Mouse (Mus musculus) hematopoietic stem cell, adult 5-6 weeks (primary cell): Measurements from ENCODE around the gene C1qtnf7. TPM values are rescaled to one million over a fixed set of nuclear protein-coding genes. Genes with fewer than 3 reads are reported as not detected.

Experiments
- ATAC-seq, 2 experiments: fragments of 125-278 bp in 1 of 2; replicated peaks in 1 of 2; 2 replicates each; pipeline ENCODE4 v1.8.0; 2016 to 2017; ENCODE audit warnings: inconsistent platforms in 2 of 2, mild to moderate bottlenecking in 2 of 2, moderate number of reproducible peaks in 2 of 2, low read depth in 1 of 2, moderate TSS enrichment in 1 of 2; ENCODE audit not compliant: low FRiP score in 2 of 2, poor library complexity in 2 of 2, severe bottlenecking in 2 of 2, insufficient read depth in 1 of 2, low TSS enrichment in 1 of 2
- total RNA-seq: library from RNA; stranded (forward); fragments of 172-1452, 232-1000 nt; gene quantifications from 2 replicates; pipeline ENCODE4 v1.2.3, GENCODE M21; 2017

The C1qtnf7 gene
- total RNA-seq, 1 experiment from 2014 or later: not detected

- ATAC-seq: no peak
Measured at GRCm38 (mm10) chr5:43530186-43530585, 14.8 kb downstream of the C1qtnf7 start.

DNA sequence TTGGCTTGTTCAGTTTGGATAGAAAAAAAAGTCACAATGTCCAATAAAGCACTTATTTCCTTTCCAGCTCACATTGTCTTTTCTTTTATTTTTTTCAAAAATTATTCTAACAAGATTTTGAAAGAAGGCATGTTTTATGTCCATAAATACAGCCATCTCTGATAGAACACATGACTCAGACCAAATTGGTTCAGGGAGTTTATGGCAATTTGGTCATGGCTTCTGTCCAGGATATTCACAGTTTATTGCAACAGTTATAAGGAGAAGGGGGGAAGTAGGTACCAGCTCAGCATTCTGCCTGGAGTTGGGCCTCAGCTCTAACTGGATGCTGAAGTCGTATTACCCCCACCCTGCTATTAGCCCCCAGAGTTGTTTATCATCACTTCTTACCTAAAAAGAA, 15.5 kb downstream of the C1qtnf7 start:
- no peak for ATAC-seq

DNA sequence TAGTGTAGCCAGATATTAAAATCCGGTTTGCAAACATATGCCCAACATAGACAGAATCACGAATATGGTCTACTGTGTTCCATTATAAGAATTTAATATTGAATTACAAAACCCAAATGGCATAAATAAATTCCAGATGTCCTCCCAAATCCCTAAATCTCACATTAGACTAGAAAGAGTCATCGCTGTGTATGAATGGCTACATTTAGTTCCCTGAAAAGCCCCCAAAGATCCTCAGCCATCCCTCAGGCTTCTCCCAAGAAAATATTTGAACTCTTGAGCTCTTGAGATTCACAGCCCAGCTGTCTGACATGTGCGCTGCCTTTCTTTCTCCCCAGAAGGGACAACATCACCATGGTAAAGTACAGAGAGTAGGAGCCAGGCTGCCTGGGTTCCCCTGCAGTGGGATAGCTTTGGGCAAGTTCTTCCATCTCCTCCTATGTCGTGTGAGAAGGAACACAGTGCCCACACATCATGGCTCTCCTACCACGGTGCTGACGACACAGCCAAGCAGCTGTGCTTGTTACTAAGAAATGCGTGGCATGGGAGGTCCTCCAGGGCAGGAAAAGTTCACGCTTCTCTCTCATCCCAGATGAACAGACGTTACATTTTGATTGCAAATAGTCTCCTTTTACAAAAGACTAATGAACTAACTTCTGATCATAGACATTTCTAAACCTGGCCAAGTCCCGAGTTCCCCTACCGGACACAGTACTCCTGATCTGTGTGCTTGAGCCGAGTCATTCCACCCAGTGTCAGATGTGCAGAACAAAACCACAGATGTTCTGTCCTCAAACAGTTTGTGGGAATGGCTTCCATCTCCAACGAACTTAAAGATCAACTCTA, 23.2 kb downstream of the C1qtnf7 start:
- ATAC-seq: no peak

DNA sequence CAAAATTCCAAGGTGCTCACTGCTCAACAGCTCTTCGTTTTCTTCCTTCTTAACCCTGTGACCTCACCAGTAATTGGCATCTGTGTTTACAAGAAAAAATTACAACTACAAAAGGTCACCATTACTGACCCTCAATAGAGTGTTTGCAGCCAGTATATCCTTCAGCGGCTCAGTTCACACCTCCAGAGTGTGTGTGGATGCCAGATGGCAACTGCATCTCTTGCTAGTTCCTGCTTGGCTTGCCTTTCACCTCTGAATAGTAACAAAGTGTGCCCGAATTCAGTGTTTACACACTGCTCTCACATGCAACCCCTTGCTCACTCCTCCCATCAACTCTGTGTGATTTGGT, 23.8 kb downstream of the C1qtnf7 start:
- ATAC-seq: no peak

DNA sequence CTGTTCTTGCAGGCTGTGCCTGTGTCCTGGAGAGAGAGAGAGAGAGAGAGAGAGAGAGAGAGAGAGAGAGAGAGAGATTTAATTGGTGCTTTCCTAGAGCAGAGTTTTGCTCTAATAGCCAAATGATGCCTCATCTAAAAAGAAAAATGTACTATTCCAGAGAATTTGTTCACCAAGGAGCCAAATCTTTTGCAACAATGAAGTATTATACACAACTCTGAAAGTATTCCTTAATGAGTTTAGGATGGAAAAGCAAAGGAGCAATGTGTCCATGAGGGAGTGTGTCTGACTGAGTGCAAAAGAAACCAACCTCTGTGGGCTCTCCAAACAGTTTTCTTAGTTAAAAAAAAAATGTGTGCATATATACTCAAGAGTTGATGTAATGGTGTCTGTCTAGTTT, 24.5 kb downstream of the C1qtnf7 start:
- ATAC-seq: no peak

- no peak for ATAC-seq
Measured at GRCm38 (mm10) chr5:43541492-43541891, 26.2 kb downstream of the C1qtnf7 start.

DNA sequence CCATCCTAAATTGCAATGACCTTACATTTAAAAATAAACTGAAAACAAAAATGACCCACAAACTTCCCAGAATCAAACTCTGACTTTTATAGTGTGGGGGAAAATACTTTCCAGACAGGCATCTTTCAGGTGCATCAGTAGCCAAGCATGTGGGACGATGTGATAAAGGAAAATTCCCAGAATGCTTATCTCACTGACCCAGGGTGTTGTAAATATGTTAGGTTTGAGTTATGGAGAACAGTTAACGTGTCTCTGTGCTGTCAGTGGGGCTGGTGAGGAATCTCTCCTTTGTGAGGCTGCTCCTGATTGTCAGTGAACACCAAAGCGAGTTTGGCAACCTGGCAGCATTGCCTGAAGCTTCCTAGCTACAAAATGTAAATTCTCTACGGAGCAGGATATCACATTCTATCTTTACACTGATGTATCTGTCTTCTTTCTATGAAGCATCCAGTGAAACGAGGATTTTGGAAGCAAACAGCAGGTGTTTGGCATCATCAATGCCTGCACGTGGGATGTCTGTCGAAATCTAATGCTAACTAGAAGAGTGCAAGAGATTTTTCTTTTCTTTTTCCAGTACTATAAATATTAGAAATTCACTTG, 27.0 kb downstream of the C1qtnf7 start:
- ATAC-seq: no peak

GRCm38 (mm10) chr5:43549951-43550350, 34.6 kb downstream of the C1qtnf7 start:
- ATAC-seq: no peak

DNA sequence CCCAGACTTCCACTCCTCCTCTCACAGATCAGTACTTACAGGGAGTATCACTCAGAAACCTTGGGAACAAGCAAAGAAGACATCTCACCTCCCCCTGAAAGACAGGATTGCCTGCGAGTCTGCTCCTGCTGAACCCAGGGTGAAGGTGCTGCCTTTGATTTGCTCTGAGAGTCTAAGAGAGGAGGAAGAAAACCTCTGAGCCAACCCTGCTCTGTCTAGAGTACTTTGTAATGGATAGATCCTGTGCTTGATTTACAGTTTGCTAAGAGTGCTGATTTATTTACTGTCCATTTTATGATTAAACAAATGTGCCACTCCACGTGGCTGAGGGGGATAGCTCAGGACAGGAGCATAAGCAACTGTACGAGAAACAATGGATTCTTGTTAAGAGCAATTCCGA, 35.1 kb downstream of the C1qtnf7 start:
- no peak for ATAC-seq

GRCm38 (mm10) chr5:43554871-43555270, 39.5 kb downstream of the C1qtnf7 start:
- ATAC-seq: no peak

DNA sequence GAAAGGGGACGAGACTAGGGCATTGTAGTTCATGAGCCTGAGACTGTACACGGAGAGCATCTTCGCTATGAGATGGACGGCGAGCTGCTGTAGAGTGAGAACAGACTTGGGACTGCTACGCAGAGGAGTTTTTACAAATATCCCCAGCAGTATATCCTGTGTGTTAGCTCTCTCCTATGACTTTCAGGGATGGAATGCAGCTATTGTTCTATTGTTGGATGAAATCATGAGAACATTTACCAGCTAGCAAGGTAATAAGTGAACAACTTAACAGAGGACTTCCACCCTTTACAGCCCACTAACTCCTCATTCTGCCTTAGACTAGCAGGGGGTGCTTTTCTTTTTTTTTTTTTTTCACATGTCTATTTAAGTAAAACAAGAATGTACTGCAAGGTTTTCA, 40.1 kb downstream of the C1qtnf7 start:
- no peak for ATAC-seq

DNA sequence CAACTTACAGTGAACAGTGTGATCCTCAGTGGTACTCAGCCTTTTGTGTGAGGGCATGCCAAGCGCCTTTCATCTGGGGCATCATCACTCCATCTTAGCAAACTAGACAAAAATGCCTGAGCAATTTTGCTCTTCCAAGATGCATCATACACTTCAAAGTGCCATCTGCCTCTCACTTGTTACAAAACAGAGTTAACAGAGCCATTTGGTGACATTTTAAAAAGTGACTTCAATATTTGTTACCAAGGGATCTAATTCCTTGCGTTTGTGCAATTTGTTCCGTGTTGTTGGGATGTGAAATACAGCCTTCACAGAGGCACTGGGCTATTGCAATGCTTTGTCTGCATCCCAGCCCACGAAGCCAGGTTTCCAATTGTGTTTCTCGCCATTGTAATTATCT, 42.1 kb downstream of the C1qtnf7 start:
- ATAC-seq: no peak

DNA sequence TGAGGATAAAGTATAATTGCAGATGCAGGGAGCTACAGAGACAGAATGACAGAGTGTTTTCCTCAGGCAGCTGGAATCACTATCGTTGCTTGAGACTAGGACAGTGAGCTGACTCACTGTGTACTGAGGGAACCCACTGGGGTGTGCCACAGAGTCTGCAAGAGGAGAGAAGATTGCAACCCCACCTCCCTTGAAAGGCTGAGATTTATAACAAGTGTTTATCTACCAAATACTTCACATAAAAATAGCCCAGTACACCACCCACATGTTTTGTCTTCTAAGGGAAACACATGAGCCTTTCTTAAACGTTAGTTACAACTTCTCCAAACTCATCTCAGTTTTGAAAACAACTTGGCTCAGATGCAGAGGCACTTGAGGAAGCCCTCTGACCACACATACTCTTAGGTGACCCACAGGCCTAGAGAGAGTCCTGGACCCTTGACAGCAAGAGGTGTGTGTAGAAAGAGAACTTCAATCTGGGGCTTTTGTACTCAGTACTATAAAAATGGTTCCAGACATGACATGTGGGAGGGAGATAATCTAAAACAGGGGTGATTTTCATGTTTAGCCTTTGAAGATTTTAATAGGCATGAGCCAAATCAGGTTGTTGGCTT, 46.4 kb downstream of the C1qtnf7 start:
- peak; percentile 42 to 56 for ATAC-seq

DNA sequence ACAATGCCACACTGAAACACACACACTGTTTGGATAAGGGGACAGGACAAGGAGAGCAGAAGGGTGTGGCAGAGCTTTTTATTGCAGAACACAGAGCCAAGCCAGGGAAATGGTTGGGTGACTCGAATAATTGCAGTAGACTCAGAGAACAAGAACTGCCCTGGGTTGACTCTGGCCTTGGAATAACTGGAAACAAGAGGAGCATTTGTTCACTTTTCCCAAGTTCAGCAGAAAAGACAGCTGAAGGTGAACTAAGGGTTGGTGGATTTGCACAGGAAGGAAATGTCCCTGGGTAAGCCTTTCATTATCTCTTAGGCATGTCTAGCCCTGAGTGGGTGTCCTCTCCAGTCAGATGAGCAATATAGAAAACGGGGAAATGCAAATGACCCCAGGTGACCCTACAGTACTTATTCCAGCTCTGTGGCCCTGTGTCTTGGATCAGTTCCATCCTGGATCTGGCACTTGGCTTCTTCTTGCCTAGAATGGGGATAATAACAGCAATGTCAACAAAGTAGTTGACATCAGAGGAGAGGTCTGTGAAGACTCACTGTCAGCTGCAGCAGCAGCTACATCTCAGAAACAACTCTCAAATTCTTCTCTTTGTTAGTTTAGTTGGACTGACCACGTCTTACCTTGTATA, 54.5 kb downstream of the C1qtnf7 start:
- ATAC-seq: no peak

DNA sequence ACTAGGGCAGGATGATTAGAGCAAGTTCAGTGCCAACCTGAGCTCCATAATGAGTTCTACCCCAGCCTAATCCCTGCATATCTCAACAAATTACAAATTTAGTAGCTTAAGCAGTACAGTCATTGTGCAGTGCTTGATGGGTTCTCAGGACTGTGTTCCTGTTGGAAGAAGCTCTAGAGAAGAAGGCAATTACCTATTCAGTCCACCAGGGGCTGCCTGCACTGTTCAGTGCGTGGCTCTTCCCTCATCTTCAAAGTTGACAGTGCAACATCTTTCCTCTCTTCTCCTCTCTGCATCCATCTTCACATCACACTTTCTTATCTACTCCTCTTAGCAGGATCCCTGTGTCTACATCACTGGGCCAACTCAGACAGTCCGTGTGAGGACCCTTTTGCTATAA, 67.5 kb downstream of the C1qtnf7 start:
- ATAC-seq: peak; percentile 84 to 87

- no peak for ATAC-seq
Measured at GRCm38 (mm10) chr5:43583326-43584120, 68.2 kb downstream of the C1qtnf7 start.

DNA sequence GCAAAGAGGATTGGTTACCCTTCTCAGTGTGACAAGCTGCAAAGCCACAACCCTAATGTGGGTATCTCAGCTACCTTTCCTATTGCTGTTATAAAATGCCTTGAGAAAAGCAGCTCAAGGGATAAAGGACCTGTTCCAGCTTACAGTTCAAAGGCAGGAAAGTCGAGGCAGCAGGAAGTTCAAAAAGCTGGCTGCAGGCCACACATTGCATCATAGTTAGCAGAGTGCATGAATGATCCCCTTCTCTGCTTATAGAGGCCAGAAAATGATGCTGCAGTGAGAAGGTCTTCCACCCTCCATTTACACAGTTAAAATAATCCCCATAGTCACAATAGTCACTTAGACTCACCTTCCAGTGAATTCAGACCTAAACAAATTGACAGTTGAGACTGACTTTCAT, 69.1 kb downstream of the C1qtnf7 start:
- ATAC-seq: no peak
